Mouse (Mus musculus) retina, embryonic 14.5 days (tissue): ENCODE data around the gene Actr3.

Experiments used
- DNase-seq: peaks from one replicate; pipeline ENCODE4 v3.0.0-alpha.2; 2015; ENCODE audit warnings: low spot score

Actr3 gene

GRCm38 (mm10) chr1:125365576-125365975, 70.0 kb downstream of the Actr3 start:
- DNase-seq = no peak

GRCm38 (mm10) chr1:125351416-125352037, 84.0 kb downstream of the Actr3 start:
- DNase-seq = no peak

- no peak for DNase-seq
Measured at GRCm38 (mm10) chr1:125350843-125351242, 84.7 kb downstream of the Actr3 start.

- no peak for DNase-seq
Measured at GRCm38 (mm10) chr1:125345854-125346253, 89.7 kb downstream of the Actr3 start.

GRCm38 (mm10) chr1:125345448-125345847, 90.1 kb downstream of the Actr3 start:
- DNase-seq = no peak

GRCm38 (mm10) chr1:125343105-125343504, 92.4 kb downstream of the Actr3 start:
- DNase-seq = no peak
